8 mouse cellular contexts compared by ENCODE assay signal in the genomic region with DNA sequence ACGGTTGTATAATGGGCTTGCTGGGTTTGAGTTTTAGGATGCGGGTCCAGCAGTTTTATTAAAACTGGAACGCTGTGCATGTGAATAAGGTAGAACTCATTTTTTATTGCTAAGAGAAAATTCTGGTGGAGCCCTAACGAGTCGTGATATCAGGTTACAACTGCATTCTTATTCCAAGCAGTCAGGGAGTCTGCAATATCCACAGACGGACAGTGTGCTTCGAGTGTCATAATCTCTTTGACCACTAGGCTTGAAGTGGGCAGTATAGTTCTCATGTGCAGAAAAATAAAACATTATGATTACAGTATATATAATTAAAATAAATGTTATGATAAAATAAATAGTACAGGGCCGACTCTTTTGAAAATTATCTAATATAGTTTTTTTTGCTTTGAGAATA. TPM values are rescaled to one million over a fixed set of nuclear protein-coding genes. Genes with fewer than 3 reads are reported as not detected.
DNase-seq lines count a peak whose midpoint lies in the region; ATAC-seq lines count a peak whose summit lies in the region.

No protein-coding gene starts in this region.

- 19% methylated on average over 8 of the region's 8 CpGs for WGBS in forebrain, embryonic 15.5 days
- WGBS in forebrain, embryonic 10.5 days, result 18% methylated on average over 8 of the region's 8 CpGs
- WGBS in midbrain, embryonic 11.5 days, result 21% methylated on average over 8 of the region's 8 CpGs

- peak overlapping the region; percentile 75 for H3K4me3 ChIP-seq in forebrain, embryonic 15.5 days
- H3K4me3 ChIP-seq in forebrain, embryonic 10.5 days, result no peak overlapping the region
- H3K4me3 ChIP-seq in midbrain, embryonic 11.5 days (ENCODE audit: low read depth, low read length), result no peak overlapping the region

- DNase-seq in forebrain, embryonic 10.5 days (ENCODE audit: extremely low spot score, low spot score), result no peak
- DNase-seq in thymus, postnatal 0 days (ENCODE audit: low spot score), result peak; percentile 50
- DNase-seq in thymus, postnatal 25 days, result no peak
- DNase-seq in forelimb bud, embryonic 11.5 days (ENCODE audit: low read depth, low spot score), result peak; percentile 66
- DNase-seq in midbrain, embryonic 11.5 days (ENCODE audit: low spot score, missing footprints), result peak; percentile 89
- DNase-seq in spleen, adult 18-20 months, result no peak
- DNase-seq in left cerebral cortex, adult 11 months (ENCODE audit: low spot score), result no peak

- H3K27ac ChIP-seq in forebrain, embryonic 15.5 days (replicated peaks), result peak overlapping the region; percentile 98; the same call in 1 of the 2 replicates
- no peak overlapping the region for H3K27ac ChIP-seq in forebrain, embryonic 10.5 days
- H3K27ac ChIP-seq in midbrain, embryonic 11.5 days (ENCODE audit: low read depth, low read length), result no peak overlapping the region

- peak overlapping the region; percentile 94 for H3K4me2 ChIP-seq in forebrain, embryonic 15.5 days (replicated peaks)
- H3K4me2 ChIP-seq in midbrain, embryonic 11.5 days, result no peak overlapping the region

- 0 out of 2 replicates have a peak overlapping the region, but pooled peaks have one; percentile 16 for H3K9ac ChIP-seq in forebrain, embryonic 15.5 days (replicated peaks)
- no peak overlapping the region for H3K9ac ChIP-seq in midbrain, embryonic 11.5 days (ENCODE audit: low read length)

- H3K4me1 ChIP-seq in forebrain, embryonic 15.5 days, result peaks cover 26% of the 10 kb centered on the region
- peaks cover 37% of the 10 kb centered on the region for H3K4me1 ChIP-seq in forebrain, embryonic 10.5 days
- peaks cover 3% of the 10 kb centered on the region; the same call in 1 of the 2 replicates for H3K4me1 ChIP-seq in midbrain, embryonic 11.5 days (ENCODE audit: control insufficient read depth, insufficient read depth, low read length)

- no peaks in the 10 kb centered on the region for H3K36me3 ChIP-seq in forebrain, embryonic 15.5 days
- no peaks in the 10 kb centered on the region for H3K36me3 ChIP-seq in forebrain, embryonic 10.5 days (replicated peaks)
- H3K36me3 ChIP-seq in midbrain, embryonic 11.5 days (ENCODE audit: control insufficient read depth, insufficient read depth, low read length), result no peaks in the 10 kb centered on the region

- no peak for ATAC-seq in forebrain, embryonic 15.5 days (replicated peaks)
- no peak for ATAC-seq in midbrain, embryonic 11.5 days (ENCODE audit: low FRiP score)

- H3K27me3 ChIP-seq in forebrain, embryonic 15.5 days, result no peaks in the 10 kb centered on the region
- peaks cover 35% of the 10 kb centered on the region for H3K27me3 ChIP-seq in forebrain, embryonic 10.5 days (ENCODE audit: poor library complexity, severe bottlenecking)
- no peaks in the 10 kb centered on the region for H3K27me3 ChIP-seq in midbrain, embryonic 11.5 days (ENCODE audit: control insufficient read depth, insufficient read depth, low read length)

- H3K9me3 ChIP-seq in forebrain, embryonic 15.5 days, result no peaks in the 10 kb centered on the region
- no peaks in the 10 kb centered on the region for H3K9me3 ChIP-seq in forebrain, embryonic 10.5 days
- no peaks in the 10 kb centered on the region for H3K9me3 ChIP-seq in midbrain, embryonic 11.5 days (ENCODE audit: control insufficient read depth, low read length)

RNA-seq across cellular contexts. Expression of a gene that starts 3.1 kb away (rescaled TPM):
- 27.1 and 28.3 TPM in 2 replicates for polyA plus RNA-seq in forebrain, embryonic 15.5 days (2015; fragmentation: Nextera tagmentation; extraction: Ambion mirVana)
- polyA plus RNA-seq in forebrain, embryonic 10.5 days (2016; fragmentation: Nextera tagmentation; extraction: Ambion mirVana), result 1.0 TPM in 2 replicates
- polyA plus RNA-seq in thymus, postnatal 0 days (2015; fragmentation: Nextera tagmentation; extraction: Ambion mirVana), result 13.1 and 14.5 TPM in 2 replicates
- polyA plus RNA-seq in midbrain, embryonic 11.5 days (2014; fragmentation: Nextera tagmentation; extraction: Ambion mirVana), result 5.4 and 6.5 TPM in 2 replicates

Comparison
In these comparisons a context has a peak if more than half of its experiments do, and no peak if none do; other contexts are left out.
1. DNase-seq: peak in thymus, postnatal 0 days (single experiment), forelimb bud, embryonic 11.5 days (single experiment) and midbrain, embryonic 11.5 days (single experiment); none in forebrain, embryonic 10.5 days (single experiment), thymus, postnatal 25 days (single experiment), spleen, adult 18-20 months (0 of 2) and left cerebral cortex, adult 11 months (single experiment).